Mouse (Mus musculus) heart, adult 18-20 months (tissue): ENCODE data around the gene Trim5. TPM values are rescaled to one million over a fixed set of nuclear protein-coding genes. Genes with fewer than 3 reads are reported as not detected.

ENCODE experiments used
- total RNA-seq, 2 experiments: library from RNA; stranded (reverse); gene quantifications; 2 replicates each; pipeline ENCODE4 v1.2.3; 2021

Gene Trim5
- total RNA-seq, 2 experiments from 2014 or later: 2.3 to 2.7 TPM

Other genes with a start within 250 kb of the Trim5 start
- not detected for gene Olfr642, start 235.4 kb downstream of the Trim5 start, total RNA-seq
- gene 4930516K23Rik, start 226.6 kb downstream of the Trim5 start, total RNA-seq: not detected
- not detected for gene Olfr644, start 216.2 kb downstream of the Trim5 start, total RNA-seq
- gene Olfr645, start 202.6 kb downstream of the Trim5 start, total RNA-seq: not detected
- gene Olfr646, start 183.2 kb downstream of the Trim5 start, total RNA-seq: not detected
- gene Ubqln5, start 158.3 kb downstream of the Trim5 start, total RNA-seq: not detected
- gene Olfr643, start 150.7 kb downstream of the Trim5 start, total RNA-seq: not detected
- gene Ubqln3, start 144.8 kb downstream of the Trim5 start, total RNA-seq: not detected
- gene Ubqlnl, start 137.5 kb downstream of the Trim5 start, total RNA-seq: not detected
- gene Olfm5, start 123.3 kb downstream of the Trim5 start, total RNA-seq: not detected
- gene Olfr648, start 104.7 kb downstream of the Trim5 start, total RNA-seq: not detected
- not detected for gene Olfr649, start 92.1 kb downstream of the Trim5 start, total RNA-seq
- under 1 TPM; 0.30 to 0.67 TPM for gene Trim6, start 69.3 kb downstream of the Trim5 start, total RNA-seq
- 1 to 10 TPM; 3.9 to 4.7 TPM for gene Trim34a, start 43.6 kb downstream of the Trim5 start, total RNA-seq
- gene Trim12a, start 27.4 kb upstream of the Trim5 start, total RNA-seq: 1 to 10 TPM; 5.9 to 7.0 TPM
- under 1 TPM; 0.36 to 0.60 TPM for gene Trim34b, start 41.4 kb upstream of the Trim5 start, total RNA-seq
- 1 to 10 TPM; 4.1 to 4.9 TPM for gene Trim12c, start 65.3 kb upstream of the Trim5 start, total RNA-seq
- under 1 TPM in 1 of 2 experiments, not detected in 1; 0.21 TPM for gene Trim30b, start 81.8 kb upstream of the Trim5 start, total RNA-seq
- under 1 TPM; 0.39 to 0.45 TPM for gene Trim30c, start 112.7 kb upstream of the Trim5 start, total RNA-seq
- 1 to 10 TPM; 4.3 to 4.9 TPM for gene Trim30a, start 177.1 kb upstream of the Trim5 start, total RNA-seq
- under 1 TPM; 0.87 to 0.97 TPM for gene Trim30d, start 219.8 kb upstream of the Trim5 start, total RNA-seq